Mouse (Mus musculus): ENCODE data around the gene Dcbld2. TPM values are rescaled to one million over a fixed set of nuclear protein-coding genes. Genes with fewer than 3 reads are reported as not detected.

The Dcbld2 gene
- total RNA-seq, 2 experiments from 2014 or later: 12.6 to 12.9 TPM

DNA sequence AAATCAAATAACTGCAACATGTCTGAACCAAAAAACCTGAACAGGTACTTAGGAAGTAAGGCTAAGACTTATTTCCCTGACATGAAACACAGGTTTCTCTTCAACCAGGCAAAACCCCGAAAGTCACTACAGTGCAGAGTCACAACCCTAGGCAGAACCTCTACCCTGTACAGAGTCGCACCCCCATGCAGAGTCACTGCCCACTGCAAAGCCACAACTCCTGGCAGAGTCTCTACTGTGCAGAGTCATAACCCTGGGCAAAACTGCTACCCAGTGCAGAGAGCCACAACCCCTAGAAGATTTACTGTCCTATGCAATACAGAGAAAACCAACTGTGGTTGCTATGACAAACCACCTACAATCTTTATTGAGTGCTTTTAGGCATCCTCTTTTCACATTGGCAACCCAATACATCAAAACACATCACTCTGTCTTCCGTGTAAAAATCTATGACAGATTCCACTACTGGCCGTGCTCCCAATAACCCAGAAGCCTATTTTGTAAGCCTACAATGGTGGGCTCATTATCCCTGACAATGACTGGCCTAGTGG lies 71.7 kb downstream of the Dcbld2 start:
- DNase-seq (ENCODE audit: extremely low spot score in 1 of 2, low spot score in 1 of 2): no peak

DNA sequence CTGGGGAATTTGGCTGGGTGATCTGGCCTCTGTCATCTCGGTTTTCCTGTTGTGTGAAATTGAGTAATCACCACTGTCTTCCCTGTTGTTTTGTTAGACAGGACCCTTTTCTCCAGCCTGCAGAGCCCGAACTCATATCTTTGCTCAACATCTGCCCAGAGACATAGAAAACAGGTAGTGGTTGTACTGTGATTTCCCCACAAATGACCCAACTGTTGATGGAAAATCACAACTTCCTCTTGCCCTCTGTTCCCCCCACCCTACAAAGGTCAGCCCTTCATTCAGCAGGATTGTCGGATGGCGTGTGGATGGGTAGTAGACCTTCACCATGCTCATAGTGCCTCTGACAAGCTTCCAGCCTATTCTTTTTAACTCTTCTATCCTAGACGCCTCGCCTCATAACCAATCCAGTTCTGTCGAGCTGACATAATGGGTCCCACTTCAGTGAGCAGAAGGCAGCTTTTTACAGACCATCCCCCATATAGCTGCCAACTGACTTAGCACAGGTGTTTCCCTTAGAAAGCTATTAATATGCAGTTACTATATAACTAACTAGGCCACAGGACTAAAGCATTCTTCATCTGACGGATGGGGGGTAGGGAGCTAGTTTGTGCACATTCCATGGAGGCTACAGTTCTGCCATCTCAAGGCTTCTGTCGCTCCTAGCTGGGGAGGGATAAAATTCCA lies 73.1 kb downstream of the Dcbld2 start:
- DNase-seq (ENCODE audit: extremely low spot score in 1 of 2, low spot score in 1 of 2): no peak

DNA sequence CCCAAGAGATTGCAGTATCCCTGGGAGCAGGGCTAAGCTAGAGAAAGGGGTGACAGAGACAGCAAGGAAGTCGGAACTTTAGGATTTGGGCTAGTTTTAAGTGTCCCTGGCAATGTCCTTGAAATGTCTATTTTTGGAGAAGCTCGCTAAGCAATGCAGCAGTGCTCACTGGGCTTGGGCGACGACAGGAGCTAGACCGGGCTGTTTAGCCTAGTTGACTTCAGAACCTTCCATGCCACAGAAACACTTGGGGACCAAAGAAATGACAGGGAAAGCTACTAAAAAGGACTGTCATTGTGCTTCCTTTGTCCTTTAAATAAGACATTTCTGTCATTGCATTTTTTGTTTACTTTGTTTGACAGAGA lies 73.6 kb downstream of the Dcbld2 start:
- DNase-seq (ENCODE audit: extremely low spot score in 1 of 2, low spot score in 1 of 2): no peak

DNA sequence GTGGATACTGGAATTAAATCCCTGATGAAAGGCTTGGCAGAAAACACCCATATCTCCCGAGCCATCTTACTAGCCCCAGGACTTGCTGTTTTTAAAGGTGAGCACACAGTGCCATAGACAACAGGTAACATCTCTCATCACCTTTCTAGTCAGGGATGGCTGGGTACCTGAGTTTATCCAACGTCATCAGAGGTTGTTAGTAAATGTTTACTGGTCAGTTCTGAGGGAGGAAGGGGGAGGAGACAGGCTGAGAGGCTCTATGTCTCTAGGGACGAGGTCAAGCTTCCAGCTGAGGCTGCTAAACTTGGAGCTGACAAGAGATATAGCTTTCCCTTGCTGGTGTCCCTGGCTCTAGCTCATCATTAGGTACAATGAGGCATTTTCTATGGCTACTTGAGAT lies 74.1 kb downstream of the Dcbld2 start:
- DNase-seq (ENCODE audit: extremely low spot score in 1 of 2, low spot score in 1 of 2): no peak

DNA sequence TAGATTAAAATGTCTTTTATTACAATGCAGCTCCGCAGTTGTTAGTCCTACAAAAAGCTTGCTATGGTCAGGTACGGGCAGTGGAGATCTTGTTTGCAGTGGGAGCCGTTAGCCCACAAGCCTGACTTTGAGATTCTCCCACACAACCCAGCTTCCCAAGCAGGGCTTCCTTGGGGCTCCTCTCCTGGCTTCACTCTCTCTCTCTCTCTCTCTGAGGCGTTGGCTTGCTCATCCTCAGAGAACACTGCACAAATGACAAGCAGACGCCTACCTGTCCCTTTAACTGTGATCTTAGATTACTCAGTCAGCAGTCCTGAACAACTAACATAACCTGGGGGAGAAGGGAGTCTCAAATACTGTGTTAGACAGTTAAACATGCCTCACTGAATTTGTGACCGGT lies 79.6 kb downstream of the Dcbld2 start:
- DNase-seq (ENCODE audit: extremely low spot score in 1 of 2, low spot score in 1 of 2): no peak

DNA sequence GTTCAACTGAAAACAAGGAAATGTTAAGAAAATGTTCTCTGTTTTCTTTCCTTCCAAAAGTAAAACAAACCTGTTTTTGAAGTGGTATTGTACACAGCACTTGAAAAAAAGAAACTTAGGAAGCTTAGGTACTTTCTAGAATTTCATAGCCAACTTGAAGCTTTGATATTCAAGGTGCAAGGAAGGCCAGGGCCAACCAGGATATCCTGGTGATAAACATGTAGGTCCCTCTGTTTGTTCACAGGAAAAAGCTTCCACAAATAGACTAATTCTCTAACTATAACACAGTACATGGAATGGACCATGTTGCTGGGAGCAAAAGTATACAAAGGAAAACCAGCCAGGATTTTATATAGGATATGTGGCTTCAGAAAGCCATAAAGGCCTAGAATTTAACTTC lies 88.5 kb downstream of the Dcbld2 start:
- no peak for DNase-seq (ENCODE audit: extremely low spot score in 1 of 2, low spot score in 1 of 2)

DNA sequence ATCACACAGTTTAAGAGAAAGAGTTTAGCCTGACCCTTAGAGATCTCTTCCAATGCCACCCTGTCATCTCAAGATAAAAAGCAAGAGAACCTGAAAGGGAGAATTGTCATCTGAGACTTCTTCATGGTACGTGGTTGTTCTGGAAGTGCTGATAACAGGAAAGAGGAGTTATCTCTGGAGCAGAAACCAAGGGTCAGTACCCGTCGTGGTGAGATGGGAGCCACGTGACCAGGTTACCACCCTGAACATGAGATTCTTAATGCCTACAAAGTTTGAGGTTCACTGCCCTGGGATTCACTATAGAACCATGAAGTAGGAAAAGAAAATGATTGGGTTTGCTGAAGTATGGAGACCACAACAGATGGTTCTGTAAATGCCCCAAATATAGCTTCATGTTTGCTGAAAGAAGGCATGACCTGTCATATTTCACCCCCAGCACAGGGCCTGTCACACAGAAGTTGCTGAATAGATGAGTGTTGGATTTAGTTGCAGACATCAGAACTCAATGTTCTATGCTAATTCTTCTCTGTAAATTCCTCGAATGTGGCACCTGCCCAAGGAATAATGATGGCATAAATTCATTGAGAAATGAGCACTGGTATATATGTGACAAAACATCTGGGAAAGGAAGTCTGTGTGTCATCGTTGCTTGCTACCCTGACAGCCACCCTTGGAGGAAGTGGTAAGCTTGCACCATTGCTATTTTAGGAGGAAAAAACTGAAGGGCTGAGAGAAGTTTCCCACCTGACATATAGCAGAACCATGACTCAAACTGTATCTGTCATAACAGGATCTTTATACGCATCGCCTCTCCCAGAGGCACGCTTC lies 89.9 kb downstream of the Dcbld2 start:
- no peak for DNase-seq (ENCODE audit: extremely low spot score in 1 of 2, low spot score in 1 of 2)

DNA sequence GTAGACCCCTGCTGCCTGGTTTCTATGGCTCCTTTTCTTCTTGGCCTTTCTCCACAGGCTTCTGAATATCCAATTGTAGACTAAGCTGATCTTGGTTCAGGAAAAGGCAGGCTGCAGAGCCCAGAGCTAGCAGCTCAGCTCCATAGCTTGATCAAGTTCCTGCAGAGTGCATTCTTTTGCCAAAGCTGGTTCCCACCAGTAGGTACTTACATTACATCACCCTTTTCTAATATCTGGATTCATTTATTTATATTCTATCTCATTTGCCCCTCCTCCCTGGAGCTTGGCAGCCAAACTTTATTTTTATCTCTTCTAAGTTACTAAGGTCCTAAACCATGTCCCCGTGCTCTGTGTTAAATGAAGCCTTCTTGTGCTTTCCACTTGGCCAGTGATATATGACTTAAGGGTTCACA lies 90.9 kb downstream of the Dcbld2 start:
- DNase-seq (ENCODE audit: extremely low spot score in 1 of 2, low spot score in 1 of 2): no peak

DNA sequence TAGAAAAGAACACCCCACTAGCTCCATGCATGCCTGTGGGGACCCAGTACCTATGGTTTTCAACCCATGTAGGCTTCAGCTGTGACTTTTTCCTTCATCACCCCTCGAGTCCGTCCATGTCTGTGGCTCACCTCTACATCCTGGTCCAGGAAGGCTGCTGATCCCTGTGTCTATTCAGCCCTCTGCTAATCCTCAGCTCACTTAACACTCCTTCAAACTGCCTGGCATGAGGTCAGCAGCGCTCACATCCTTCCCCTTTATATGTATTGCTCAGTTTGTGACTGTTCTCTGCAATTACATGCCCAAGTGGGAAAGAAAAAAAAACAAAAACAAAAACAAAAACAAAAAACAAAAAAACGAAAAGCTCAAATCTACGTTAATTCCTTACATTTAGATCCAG lies 91.4 kb downstream of the Dcbld2 start:
- no peak for DNase-seq (ENCODE audit: extremely low spot score in 1 of 2, low spot score in 1 of 2)

DNA sequence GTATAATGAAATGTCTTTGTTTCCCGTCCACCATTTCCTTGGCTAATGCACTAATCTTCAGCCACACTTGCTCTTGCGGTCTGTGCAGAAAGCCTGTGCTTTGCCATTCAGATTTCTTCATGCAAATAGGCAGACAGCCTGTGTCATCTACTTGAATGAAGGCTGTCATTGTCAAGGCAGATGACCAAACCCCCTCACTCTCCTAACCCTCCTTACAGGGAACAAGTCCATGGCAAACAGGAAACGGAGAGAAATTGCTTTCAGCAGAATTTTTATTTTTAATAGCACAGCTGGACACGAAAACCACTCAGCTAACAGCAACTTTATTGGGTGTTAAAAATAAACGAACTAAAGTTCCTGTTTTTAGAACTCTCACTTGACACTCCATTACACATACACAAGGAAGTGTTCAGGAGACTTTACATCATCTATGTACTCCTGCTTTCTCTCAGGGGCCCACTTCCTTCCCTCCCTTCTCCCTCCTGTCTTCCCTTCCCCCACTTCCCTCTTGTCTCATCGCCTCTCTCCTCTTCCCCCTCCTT lies 93.6 kb downstream of the Dcbld2 start:
- no peak for DNase-seq (ENCODE audit: extremely low spot score in 1 of 2, low spot score in 1 of 2)

DNA sequence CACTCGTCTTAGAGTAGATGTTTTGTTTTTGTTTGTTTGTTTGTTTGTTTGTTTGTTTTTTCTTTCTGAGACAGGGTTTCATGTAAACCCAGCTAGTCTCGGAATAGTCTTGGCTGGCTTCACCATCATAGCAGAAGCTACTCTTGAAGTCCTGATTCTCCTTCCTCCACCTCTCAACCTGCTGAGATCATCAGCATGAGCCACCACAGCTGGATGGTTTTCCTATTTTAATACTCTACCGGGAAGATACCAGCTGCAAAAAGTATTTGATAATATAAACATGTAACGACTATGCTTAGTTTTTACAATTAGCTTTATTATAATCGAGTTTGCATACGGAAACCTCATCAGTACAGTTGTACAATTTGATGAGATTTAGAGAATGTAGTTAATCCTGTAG lies 94.3 kb downstream of the Dcbld2 start:
- no peak for DNase-seq (ENCODE audit: extremely low spot score in 1 of 2, low spot score in 1 of 2)

DNA sequence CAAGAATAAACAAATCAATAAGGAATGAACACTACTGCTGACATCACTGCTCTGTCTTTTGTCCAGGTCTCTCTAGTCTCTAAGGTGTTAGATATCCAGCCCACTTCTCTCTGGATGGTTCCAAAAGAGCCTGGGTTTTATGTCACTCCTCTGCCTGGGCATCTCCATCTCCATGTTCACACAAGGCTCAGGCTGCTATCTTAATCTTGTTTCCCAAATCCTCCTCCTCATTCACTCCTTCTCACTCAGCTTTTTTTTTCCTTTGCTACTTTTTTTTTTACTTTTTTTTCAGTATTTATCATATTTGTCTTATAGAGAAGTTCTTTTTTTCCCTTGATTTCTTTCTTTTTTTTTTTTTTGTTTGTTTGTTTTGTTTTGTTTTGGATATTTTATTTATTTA lies 96.7 kb downstream of the Dcbld2 start:
- DNase-seq (ENCODE audit: extremely low spot score in 1 of 2, low spot score in 1 of 2): no peak

DNA sequence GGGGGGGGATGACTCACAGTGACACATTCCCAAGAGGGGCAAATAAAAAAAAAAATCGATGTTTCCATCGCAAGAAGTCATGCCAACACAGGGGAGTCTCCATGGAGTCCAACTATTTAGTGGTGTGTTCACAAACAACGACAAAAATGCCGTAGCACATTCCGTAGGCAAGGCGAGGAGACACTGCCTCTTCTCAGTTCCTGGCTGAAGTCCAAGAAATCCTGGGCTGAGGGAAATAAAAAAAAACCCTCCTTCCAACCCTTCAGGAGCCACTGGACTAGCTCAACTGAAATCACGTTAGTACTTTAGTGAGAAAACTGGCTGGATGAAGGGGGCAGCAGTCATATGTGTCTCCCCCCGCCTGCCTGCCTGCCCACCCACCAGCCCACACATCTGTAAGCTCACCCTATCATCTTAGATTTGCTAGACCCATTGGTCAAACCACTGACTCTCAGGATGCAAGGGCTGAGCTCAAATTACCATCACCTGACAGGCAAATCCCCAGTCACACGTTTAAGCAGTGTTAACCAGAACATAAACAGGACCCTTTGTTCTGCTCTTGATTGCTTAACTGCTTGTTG lies 104.0 kb downstream of the Dcbld2 start:
- no peak for DNase-seq (ENCODE audit: extremely low spot score in 1 of 2, low spot score in 1 of 2)

DNA sequence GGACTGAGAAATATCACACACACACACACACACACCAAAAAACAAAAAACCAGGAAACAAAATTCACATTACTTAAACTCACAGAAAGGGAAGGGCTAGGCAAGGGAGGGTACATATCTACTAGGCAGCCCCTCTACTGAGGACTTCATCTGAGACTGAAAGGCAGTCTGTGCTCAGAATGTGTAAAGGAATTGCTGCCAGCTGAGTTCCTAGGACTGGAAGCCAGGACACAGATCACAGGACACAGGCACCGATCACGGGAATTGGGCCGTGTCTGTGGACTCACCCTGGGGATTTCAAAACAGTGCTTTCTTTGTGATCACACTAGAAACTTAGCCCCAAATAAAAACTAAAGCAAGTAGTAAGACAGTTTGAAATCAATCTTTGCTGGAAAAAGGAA lies 104.6 kb downstream of the Dcbld2 start:
- no peak for DNase-seq (ENCODE audit: extremely low spot score in 1 of 2, low spot score in 1 of 2)

DNA sequence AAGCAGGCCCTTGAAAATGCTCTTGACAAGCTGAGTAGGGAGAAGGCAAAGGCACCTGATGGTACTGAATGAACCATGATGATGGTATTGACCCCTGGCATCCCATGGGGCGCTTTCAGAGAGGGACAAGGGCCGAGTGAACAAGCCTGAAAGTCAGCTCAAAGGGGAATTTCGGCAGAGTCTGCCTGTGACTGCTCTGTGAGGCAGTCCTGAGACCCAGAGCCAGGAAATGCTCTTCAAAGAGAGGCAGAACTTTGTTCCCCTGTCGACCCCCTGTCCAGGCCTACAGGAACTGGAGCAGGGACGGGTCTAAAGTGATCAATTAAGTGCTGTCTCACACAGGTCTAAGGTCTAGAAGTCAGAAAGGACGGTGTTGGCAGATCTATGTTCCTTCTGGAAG lies 105.5 kb downstream of the Dcbld2 start:
- no peak for DNase-seq (ENCODE audit: extremely low spot score in 1 of 2, low spot score in 1 of 2)

DNA sequence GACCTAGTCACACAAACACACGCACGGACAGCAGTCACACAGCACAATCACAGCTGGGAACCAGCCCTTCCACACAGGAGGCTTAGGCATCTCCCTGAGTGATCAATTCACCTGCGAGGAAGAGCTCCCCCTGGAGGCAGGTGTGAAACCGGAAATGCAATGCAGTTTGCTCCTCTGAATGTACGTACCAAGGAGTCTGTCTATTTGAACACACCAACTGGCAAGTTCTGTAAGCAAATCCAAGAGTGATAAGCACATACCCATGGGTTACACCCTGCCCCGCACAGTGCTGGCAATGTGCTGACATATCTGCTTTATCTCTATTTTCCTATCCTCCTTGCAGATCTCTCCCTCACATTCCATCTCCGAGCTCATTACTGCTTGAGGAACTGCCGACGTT lies 106.3 kb downstream of the Dcbld2 start:
- DNase-seq (ENCODE audit: extremely low spot score in 1 of 2, low spot score in 1 of 2): peak in 1 of 2 experiments; percentile 16

DNA sequence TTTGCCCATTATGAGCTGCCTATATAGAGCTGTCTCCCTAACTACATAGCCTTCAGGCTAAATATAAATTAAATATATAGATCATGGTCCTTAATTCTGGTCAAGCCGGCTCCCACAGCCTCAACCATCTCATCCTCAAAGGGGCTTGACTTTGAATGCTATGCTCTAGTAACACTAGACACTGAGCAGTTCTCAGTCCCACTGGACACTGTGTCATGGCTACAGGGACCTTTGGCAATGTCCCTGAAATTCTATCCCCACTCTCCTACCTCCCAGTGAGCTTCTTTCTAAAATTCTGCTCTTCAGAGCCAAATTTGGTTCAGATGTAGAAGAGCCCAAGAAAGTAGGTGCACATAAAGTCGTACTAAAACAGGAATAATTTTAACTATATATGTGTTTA lies 107.9 kb downstream of the Dcbld2 start:
- no peak for DNase-seq (ENCODE audit: extremely low spot score in 1 of 2, low spot score in 1 of 2)

DNA sequence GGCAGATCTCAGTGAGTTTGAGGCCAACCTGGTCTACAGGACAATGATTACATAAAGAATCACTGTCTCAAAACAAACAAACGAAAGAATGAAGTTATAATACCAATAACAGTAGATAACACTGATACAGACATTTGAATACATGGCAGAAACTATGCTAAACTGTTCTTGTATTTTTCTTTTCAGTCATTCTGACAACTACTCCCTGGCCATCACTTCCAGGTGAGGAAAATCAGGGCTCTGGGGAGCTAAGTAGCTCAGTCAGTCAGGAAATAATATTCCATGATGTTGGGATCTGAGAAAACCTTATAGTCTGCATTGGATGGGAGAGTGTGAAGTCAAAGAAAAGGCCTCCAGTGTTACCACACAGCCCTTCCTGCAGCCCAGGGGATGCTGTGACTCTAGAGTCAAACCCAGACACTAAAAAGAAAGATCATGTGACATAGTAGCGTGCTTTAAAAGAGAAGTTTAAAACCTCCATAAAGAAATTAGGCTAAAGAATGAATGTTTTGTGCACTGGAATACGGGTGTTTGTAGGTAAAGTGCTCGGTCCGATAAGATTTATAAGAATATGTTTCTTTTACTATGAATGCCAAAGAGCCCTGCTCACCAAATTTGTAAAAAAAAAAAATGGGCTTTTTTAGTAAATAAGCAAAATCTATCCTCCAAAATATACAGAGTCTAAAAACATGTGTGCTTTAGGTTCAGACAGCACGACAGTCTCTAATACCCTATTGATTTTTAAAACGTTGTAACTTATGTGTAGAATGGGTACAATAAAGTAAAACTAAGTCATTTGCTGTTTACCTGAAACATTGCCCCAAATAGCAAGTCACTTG lies 108.9 kb downstream of the Dcbld2 start:
- no peak for DNase-seq (ENCODE audit: extremely low spot score in 1 of 2, low spot score in 1 of 2)

All from layer of hippocampus, postnatal 25 days (tissue).